Mouse (Mus musculus) heart, adult 2 months (tissue): Measurements from ENCODE around the gene Ralgps2.
A peak's percentile ranks its signal among the peaks of the same experiment; 100 is the strongest.

ENCODE experiments used
- CTCF ChIP-seq: fragments of 200-600 bp; IDR thresholded peaks from 2 replicates; pipeline ENCODE4 v1.8.1; 2022; ENCODE audit warnings: antibody characterized with exemption, mild to moderate bottlenecking, moderate library complexity
- EP300 ChIP-seq: fragments of 200-500 bp; IDR thresholded peaks from 2 replicates; pipeline ENCODE4 v1.6.1; 2011; ENCODE audit warnings: low read depth, low read length, control low read depth; ENCODE audit not compliant: insufficient read depth
- POLR2A ChIP-seq: fragments of 200-500 bp; IDR thresholded peaks from 2 replicates; pipeline ENCODE4 v1.6.1; 2011; ENCODE audit warnings: mild to moderate bottlenecking, low read depth, low read length, control low read depth; ENCODE audit not compliant: insufficient read depth

- TF ChIP-seq CTCF (peak; percentile 23; the same call in 1 of the 2 replicates), POLR2A (no peak), EP300 (no peak)
These were observed 50.6 kb downstream of the Ralgps2 start for GRCm38 (mm10) chr1:156888830-156889229.
